Mouse (Mus musculus) urinary bladder, adult 2 months (tissue): ENCODE measurements around the gene Kel. TPM values are rescaled to one million over a fixed set of nuclear protein-coding genes. Genes with fewer than 3 reads are reported as not detected.

Experiments
- DNase-seq: peaks from one replicate; pipeline ENCODE4 v3.0.0; 2022; ENCODE audit warnings: low spot score
- polyA plus RNA-seq: library from polyadenylated mRNA; depleted of rRNA; stranded (reverse); fragments of >200 nt; gene quantifications from 2 replicates; pipeline ENCODE4 v1.2.3, GENCODE M21; 2012; rRNA removed

Kel gene
- not detected in 2 replicates for polyA plus RNA-seq

DNA sequence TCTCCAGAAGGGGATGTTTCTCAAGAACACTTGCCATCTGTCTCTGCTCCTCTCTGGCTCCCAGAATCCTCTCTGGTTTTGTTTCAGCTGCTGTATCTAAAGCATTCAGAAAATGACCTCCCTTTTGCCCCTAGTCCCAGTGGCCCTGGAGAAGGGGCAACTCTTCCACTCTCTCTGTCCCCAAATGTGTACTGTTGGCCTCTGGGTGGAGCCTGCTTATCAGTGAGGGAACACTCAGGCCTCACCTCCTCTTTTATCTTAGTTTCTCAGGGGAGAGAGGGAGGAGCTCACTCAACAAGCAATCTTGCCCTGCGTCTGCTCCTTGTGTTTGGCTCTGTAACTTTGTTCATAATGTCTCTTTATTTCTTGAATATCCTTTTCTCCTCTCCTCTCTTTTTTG lies at the start of gene Kel:
Gene Kel (minus strand): TSS at position 217 of the 400 bp plus-strand sequence.
- DNase-seq, result no peak

DNA sequence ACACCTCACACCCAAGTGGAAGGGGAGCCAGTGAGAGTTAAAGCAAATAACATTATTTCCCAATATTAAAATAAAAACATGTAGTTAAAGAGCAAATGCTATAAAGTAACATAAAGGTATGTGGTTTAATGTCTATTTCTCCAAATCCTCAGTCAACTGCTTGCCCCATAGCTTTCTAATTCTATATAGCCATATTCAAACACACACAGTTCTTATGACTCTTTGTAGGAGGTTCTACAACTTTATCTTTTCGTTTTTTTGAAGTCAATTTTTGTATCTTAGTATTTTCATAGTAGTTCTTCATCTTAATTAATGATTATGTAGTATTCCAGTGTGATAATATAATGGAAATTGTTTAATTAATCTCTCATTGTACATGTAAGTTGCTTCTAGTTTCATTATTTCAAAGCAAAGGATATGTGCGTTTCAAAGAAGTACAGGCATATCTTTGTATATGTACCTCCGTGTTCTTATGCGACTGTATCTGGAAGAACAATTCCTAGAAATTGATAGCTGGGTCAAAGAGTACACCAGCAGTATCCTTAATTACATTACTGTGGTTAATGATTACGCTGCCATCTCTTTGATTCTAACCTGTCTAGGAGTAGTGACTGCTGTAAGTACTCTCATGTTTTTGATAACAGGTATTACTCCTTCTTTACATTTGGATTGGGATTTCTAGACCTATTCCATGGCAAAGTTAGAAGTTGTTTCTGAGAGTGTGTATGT lies 40.7 kb upstream of the Kel start:
- DNase-seq, result no peak

DNA sequence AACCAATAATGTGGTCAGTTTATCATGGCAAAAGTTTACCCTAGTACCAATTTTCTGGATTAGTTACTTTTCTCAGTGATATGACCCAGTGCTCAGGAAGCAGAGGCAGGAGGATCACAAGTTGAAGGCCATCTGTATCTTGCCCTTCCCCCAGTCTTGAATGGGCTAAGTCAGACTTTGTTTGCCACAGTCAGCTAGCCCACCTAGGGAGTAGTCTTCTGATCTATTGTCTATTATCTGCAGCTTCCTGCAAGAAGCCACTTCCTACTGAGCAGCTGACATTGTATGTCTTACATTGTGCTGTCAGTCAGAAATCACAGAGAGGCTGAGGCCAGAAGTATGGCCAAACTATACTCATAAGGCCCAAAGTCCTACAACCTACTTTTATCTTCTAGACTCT lies 37.0 kb upstream of the Kel start:
- DNase-seq, result no peak

DNA sequence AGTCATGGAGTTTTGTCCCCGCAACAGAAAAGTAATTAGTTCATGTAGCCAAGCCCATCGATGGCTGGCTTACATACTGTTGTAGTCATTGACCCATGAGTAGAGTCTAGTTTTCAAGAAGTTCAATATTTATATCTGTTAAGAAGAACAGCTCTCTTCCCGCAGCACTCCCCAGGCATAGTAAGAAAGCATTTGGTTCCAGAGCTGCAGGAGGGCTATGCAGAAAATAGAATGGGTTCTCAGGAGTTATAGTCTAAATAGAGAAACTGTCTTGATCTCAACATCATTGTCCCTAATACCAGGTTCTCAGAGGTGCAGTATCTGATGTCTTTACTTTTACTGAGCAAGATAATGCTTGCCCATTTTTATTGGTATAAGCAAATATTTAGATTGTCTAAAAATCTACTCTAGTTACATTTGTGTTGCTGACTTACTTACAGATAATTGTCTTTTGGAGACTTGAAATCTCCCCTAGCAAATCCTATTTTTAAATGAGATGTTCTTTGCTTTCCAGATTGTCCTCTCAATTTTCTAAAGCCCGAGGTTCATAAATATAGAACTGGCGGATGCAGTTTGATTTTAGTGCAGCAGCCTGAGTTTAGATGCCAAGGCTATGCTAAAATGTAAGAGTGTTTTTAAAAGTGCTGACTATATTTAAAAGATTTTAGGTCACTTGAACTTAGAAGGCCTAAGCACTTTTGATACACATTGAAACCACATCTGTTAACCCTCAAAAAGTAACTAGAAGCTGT lies 30.8 kb upstream of the Kel start:
- DNase-seq, result no peak

DNA sequence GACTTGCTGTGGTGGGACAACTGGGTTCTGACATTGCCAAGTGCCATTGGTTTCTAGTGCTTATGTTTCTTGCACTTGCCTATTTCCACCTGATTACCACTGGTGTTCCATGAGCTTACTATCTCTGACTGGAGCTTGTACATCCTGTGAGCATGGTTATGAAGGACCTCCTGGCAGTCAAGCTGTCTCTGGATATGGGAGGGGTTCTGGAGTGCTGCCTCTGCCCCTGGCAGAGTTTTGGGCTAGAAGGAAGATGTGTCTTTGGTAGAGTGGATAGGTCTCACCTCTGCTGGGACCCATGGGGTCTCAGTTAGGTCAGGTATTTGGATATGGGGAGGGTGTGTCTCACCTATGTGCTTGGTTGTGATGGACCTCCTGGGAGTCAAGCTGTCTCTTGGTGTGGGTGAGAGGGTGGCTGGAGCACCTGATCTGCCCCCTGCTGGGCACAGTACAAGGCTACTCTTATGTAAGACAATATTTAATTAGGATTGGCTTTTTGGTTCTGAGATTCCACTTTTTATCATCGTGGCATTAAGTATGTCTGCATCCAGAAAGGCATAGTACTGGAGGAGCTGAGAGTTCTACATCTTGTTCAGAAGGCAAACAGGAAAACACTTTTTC lies 24.0 kb upstream of the Kel start:
- DNase-seq, result no peak

DNA sequence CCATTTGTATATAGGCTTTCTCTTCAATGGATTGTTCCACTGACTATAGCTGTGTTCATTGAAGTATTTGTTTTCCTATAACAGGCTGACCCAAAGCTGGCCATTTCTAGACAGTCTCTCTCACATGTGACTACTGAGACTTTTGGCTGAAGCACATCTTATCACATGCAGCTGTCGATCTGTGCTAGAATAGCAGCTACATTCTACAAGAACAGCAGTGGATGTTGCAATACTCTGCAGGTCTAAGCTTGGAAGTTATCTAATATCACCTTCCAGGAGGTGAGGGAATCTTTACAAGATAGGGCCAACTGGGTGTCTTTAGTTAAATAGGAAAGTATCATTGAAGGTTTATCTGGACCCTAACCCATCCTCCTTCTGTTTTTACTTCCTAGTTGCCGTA lies 17.3 kb upstream of the Kel start:
- no peak for DNase-seq

DNA sequence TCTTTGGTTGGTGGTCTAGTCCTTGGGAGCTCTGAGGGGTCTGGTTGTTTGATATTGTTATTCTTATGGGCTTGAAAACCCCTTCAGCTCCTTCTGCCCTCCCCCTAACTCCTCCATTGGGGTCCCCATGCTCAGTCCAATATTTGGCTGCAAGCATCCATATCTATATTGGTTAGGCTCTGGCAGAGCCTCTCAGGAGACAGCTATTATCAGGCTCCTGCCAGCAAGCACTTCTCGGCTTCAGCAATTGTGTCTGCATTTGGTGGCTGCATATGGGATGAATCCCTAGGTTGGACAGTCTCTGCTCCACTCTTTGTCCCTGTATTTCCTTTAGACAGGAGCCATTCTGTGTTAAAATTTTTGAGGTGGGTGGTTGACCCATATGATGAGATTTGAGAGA lies 6.1 kb upstream of the Kel start:
- no peak for DNase-seq

DNA sequence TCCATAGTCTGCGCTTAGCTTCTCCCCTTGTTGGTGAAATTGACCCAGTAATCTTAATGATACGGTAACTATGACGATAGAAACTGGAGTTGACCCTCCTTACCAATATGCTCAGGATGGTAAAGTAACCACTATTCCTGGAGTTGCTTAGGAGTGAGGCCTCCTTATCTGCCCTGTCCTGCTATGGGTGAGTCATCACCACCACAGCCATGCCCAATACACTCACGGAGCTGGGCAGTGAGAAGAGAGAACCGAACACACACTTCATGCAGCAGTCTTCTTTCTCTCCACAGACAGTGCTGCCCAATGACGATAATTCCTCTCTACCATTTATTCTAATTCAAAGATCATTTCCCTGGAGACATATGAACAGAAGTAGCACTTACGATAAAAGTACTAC lies 2.1 kb upstream of the Kel start:
- DNase-seq, result no peak

DNA sequence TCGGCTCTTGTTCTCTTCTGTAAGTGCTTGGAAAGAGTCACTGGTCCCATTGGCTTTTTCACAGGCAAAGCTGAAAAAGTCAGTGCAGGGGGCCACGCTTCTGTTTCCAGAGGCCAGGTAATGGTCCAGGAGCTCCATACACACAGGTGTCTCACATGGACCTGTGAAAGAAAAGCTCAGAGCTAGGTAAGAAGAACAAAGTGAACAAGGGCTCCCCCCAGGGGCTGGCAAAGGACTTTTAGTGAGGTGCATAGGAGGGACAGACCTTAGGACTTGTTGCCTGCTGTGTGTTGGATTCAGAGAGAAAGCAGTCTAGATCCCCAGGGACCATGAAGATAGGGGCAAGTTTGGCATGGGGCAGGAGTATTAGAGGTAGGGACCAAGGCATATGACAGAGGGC lies 1.2 kb downstream of the Kel start:
- DNase-seq, result no peak

DNA sequence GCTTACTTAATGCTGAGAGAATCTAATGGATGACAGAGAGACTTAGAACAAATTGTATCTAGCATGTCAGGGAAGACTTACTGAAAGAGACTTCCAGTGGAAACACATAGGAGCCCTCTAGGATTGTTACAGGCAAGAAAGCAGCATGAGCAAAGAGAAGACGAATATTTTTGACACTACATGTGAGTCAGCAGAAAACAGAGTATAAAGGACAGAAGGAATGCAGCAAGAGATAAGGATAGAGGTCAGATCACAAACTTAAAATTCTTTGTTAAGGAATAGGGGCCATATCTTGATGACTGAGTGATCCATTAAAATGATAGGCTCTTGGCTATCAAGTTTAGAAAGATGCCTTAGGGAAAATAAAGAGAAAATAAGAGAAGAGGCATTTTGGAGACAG lies 2.9 kb downstream of the Kel start:
- no peak for DNase-seq

DNA sequence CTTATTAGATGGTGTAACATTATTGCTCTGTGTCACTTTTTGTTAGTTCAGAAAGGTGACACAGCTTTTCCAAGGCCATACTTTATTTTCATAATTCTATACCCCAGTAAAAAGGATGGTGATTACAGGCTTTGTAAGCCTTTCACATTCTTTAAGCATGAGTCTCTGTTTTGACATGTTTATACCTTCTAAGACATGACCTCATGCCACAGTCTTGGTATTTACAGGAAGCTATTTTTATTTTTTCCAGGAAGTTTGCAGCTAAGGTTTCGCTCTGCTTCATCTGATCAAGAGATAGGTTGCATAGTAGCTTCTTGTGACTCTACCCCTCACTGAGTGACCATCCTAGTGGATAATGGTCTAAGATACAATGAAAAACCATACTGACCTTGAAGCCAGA lies 9.7 kb downstream of the Kel start:
- no peak for DNase-seq

DNA sequence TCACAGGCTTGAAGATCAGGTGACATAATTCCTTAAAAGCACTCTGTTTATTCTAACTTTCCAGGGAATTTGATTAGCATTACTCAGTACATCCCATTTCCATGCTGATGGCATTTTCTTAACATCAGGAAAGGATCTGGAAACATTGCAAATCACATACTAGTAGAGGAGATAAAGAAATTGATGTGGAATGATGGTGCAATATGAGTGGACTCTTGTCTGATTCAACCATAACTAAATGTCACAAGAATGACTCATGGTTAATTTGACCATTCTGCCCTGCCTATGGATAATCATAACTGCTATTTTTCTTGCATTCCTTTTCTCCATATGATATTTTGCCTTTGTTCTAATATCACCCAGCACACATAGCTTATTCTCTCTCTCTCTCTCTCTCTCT lies 11.9 kb downstream of the Kel start:
- no peak for DNase-seq

DNA sequence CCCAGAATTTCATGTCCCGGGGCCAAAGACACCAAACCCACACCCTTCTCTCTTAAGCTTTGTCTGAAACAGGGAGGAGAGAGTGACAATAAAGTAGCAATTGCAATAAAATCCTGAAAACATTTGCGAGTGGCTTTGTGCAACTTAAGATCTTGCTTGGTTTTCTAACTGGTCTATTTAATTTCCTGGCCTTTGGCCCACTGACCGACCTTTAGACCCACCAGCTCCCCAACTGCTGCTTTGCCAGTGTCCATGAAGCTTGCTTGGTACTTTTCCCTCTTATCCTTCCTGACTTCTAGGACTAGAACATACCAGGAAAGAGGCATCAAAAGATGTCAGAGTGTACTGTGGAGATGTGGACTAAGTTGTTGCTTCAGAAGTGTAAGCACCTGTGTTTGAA lies 18.5 kb downstream of the Kel start:
- DNase-seq, result no peak

DNA sequence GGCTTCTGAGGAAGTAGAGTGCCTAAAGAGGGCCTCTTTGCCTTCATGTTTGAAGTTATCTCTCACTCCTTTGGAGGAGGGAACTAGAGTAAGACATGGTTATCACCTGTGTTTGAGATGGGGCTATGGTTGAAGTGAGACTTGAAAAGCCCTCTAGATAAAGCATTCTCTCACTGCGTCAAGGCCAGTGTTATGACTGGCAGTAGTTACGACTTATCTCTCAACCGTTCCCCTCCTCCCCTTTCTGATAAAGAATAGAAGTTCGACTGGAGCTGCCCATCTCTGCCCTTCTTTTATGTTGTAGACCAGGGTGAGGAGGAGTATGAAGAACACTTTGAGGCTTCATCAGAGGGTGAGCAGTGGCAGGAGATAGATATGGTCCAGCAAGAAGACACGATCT lies 19.2 kb downstream of the Kel start:
- DNase-seq, result no peak

DNA sequence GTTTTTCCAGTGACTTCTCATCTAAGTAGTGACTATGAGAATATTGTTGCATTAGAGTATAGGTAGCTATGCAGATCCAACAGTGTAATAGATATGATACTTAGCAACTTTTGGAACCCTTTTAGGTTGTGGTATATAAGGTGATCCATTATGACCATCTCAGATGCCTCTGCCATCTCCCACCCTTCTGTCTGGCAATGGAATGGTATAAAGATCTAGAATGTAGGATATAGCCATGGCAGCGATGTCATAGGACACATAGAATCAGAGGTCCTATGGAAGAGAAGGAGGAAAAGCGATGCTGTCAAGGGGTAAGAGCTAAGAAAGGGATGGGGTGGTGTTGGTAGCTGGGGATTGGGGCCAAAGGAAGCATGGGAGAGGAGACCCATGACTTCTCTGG lies 20.0 kb downstream of the Kel start, which contains the start of gene Llcfc1:
Gene Llcfc1 (plus strand): TSS at position 301 of the 400 bp plus-strand sequence.
- no peak for DNase-seq

DNA sequence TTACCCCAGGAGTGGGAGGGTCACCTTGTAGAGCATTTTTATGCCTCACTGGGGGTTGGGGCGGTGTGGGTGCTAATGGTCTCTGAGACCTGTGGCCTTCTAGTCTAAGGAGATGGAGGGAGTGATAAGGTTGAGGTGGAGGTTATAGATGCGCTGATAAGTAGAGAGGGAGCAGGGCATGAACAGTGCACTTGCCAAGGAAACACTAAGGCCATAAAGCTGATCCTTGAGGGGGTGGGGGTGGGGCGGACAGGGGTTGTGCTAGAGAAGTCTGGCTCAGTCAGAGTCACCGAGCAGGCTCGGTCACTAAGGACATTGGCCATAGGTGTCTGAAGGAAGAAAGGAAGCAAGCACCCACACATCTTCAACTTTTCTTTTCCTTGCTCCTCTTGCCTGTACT lies 22.5 kb downstream of the Kel start:
- no peak for DNase-seq

DNA sequence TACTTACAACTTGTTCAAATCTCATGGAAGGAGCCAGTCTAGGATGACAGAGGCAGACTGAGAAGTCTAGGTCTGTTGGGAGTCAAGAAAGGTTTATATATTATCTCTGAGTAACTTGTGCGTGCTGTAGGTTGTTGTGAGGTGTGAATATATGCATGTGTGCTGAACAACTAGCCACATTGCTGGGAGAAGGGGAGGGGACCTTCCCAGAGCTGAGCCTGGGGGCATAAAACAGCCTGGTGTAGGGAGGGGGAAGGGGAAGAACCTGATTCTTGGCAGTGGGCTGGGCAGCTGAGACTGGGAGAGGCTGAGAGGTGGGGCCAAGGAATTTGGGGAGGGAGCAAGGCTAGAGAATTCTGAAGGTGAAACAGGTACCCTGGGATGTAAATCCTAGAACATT lies 23.5 kb downstream of the Kel start, which contains the start of gene Trpv5:
Gene Trpv5 (minus strand): TSS at position 101 of the 400 bp plus-strand sequence.
- no peak for DNase-seq

DNA sequence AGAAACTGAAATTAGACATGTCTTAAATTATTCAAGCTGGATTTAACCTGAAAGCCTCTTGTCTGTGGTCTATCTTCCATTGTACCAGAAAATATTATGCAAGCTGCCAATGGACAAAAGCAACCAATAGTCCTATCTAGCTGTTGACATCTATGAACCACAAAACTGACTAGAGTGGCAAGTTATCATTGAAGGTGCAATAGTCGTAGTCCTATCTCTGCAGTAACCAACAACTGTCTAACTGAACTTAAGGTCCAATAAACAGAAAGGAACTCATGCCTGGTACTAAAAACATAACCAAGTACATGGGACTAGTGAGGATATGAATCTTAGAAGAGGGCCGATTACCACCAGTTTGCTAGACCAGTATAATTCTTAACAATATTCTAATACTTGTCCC lies 27.6 kb downstream of the Kel start:
- DNase-seq, result no peak

DNA sequence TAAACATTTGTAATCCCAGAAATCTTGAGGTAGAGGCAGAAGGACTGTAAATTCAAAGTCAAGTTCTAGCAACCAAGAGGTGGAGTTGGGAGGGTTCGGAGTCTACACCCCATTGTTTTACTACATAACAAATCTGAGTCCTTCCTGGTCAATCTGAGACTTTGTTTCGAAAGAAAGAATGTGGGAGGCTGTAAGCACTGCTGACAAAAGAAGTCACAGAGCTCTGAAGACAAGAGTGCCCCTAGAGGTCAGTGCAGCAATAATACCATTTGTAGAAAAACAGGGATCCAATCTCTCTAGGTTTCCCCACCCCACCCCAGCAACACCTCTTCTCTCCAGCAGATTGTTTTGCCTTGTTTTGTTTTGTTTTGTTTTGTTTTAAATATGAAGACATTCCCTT lies 41.8 kb downstream of the Kel start:
- DNase-seq, result no peak

DNA sequence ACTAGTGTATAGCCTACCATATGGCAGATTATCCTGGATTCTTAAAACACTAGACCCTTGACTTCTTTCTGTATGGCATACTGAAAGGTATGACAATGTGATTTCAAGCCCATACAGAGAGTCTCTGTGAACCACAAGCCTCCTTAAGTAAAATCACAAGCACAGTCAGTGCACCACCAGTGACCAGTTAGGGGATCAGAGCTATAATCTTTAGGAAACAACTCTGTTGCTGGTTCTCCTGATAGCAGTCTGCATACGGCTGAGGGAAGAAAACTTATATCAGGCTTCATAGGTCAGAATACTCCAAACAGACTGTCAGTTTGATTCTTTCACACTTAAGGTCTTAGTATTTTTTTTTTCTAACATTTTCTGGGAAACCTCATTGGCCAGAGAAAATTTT lies 45.7 kb downstream of the Kel start:
- no peak for DNase-seq

DNA sequence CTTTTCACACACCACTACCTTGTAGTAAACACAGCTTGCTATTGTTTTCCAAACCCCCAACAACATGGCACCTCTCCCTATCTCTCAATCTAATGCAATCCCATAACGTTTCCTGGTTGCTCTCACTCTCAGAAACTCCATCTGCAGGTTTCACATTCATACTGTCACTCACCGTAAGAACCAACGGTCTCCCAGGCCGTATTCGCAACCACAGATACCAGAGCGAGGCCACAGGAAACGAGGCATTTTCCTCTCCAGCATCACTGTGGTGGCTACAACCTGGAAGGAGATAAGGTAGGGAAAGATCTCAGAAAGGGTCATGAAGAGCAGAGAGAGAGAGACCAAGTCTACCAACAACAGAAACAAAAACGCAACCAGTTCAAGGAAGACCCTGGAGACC lies 49.5 kb downstream of the Kel start:
- DNase-seq, result no peak

DNA sequence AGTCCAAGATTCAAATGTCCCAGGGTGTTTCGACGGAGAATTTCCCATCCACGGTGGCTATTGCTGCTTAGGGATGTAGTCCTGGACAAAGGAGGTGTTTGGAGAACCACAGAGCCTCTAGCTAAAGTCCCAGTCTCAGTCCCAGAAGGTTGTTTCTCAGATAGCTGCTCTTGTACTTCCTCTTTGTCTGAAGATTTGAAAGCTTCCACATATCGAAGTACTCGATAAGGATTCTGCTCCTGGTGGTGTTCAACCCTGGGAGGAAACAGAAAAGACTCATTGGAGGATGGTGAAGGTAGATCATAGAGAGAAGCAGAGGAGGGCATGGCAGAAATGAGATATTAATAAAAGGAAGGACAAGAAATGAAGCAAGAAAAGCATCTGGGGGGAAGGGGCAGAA lies 51.0 kb downstream of the Kel start:
- DNase-seq, result no peak

DNA sequence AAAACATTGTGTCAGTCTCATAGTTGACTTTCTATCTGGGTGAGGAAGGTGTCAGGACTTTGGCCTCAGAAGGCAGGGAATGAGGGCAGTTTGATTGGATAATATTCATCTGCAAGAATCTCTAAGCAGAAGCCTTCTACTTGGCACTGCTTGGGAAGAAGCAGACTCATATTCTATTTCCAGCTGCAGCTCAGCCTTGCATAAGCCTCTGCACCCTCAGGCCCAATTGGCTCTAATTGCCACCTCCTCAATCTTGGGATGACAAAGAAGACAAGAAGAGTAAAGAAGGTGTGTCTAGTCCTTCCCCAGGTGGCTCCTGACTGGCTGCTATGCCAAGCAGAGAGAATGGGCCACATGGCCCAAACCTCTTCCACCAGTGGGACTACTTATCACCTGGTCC lies 57.5 kb downstream of the Kel start:
- no peak for DNase-seq
